Mouse (Mus musculus) forebrain, postnatal 0 days (tissue): ENCODE data around the gene Phyhd1. TPM values are rescaled to one million over a fixed set of nuclear protein-coding genes. Genes with fewer than 3 reads are reported as not detected.

Source experiments
- ATAC-seq: fragments of 200-750 bp; cut with Nextera tagmentation; 2 replicates; pipeline ENCODE4 v1.8.0; 2017; ENCODE audit warnings: mild to moderate bottlenecking, moderate library complexity
- DNase-seq: peaks from one replicate; pipeline ENCODE4 v3.0.0-alpha.2; 2015
- H3K27ac ChIP-seq: fragments of 300-500 bp; sonication (generic); 2 replicates; pipeline ENCODE4 v1.5.1; 2014; ENCODE audit warnings: low read depth, mild to moderate bottlenecking, antibody characterized with exemption, low read length, moderate library complexity, mixed read lengths
- H3K27me3 ChIP-seq: fragments of 300-500 bp; sonication (generic); 2 replicates; pipeline ENCODE4 v1.6.1; 2014; ENCODE audit warnings: mild to moderate bottlenecking, low read length, mixed read lengths; ENCODE audit not compliant: insufficient read depth
- H3K36me3 ChIP-seq: fragments of 300-500 bp; sonication (generic); 2 replicates; pipeline ENCODE4 v1.6.1; 2014; ENCODE audit warnings: mild to moderate bottlenecking, moderate library complexity; ENCODE audit not compliant: insufficient read depth
- H3K4me1 ChIP-seq: fragments of 300-500 bp; sonication (generic); 2 replicates; pipeline ENCODE4 v1.6.1; 2014; ENCODE audit warnings: antibody characterized with exemption; ENCODE audit not compliant: insufficient read depth
- H3K4me2 ChIP-seq: fragments of 300-500 bp; sonication (generic); 2 replicates; pipeline ENCODE4 v1.6.1; 2014; ENCODE audit warnings: low read depth, mild to moderate bottlenecking, moderate library complexity
- H3K4me3 ChIP-seq: fragments of 300-500 bp; sonication (generic); 2 replicates; pipeline ENCODE4 v1.5.1; 2014; ENCODE audit warnings: low read depth, low read length, mixed read lengths
- H3K9ac ChIP-seq: fragments of 300-500 bp; sonication (generic); 2 replicates; pipeline ENCODE4 v1.6.1; 2014; ENCODE audit warnings: mild to moderate bottlenecking
- H3K9me3 ChIP-seq: fragments of 300-500 bp; sonication (generic); 2 replicates; pipeline ENCODE4 v1.6.1; 2016; ENCODE audit warnings: low read length
- CTCF ChIP-seq: sonication (generic); IDR thresholded peaks from 2 replicates; pipeline ENCODE4 v1.5.1; 2016; ENCODE audit warnings: antibody characterized with exemption, control low read depth, low read depth
- WGBS: fragments of 180-500 bp; shearing (Covaris S2); extraction: QIAGEN DNeasy Blood & Tissue Kit; methylation state at CpG from one replicate; pipeline ENCODE4 v1.1.7; 2014; 5-methylcytosine and 5-hydroxymethylcytosine counted together
- polyA plus RNA-seq: library from polyadenylated mRNA; unstranded; fragments of >200 nt; fragmentation: Nextera tagmentation; extraction: Ambion mirVana; gene quantifications from 2 replicates; pipeline ENCODE4 v1.2.1, GENCODE M21; 2015
- total RNA-seq: library from RNA; depleted of rRNA; stranded (reverse); fragments of >200 nt; gene quantifications from 2 replicates; pipeline ENCODE4 v1.2.3, GENCODE M21; 2014

Phyhd1 gene
- total and polyA plus RNA-seq, 2 experiments from 2014 or later, result 5.0 to 15.7 TPM

DNA sequence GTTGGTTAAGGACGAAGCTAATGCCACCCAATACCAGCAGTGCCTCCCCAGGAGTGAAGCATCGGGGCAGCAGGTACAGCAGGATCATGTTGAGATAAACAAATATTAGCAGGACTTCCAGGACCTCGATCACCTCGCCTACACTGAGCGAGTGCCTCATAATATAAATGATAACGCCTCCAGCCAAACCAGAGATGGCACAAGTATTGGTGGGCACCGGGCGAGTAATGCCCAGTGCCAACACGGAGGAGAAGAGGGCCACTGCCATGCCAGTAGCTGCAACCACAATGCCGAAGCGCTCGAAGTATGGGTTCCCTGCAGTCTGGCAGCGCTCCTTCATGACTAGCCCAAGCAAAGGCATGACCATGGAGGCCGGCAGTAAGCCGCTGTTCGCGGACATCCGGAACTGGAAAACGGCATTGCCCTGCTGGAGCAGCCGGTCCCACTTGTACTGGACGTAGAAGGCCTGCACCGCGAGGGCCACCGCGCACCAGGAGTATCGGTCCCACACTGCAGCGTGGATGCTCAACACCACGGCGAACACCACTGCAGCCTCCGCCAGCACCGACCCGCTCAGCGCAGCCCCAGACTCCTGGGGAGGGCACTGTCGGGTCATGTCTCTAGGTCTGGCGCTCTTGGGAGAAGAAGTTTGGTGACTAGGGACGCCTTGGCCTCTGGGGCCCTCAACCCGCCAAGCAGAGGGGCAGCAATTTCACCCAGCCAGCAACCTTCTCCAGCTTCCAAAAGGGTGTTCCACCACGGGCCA is 19.6 kb downstream of the Phyhd1 start:
- Histone ChIP-seq H3K27me3 (no peaks in the 10 kb centered on the region), H3K36me3 (peaks cover 6% of the 10 kb centered on the region; the same call in 1 of the 2 replicates), H3K4me3 (peak overlapping the region; percentile 86), H3K9ac (peak overlapping the region; percentile 81), H3K27ac (no peak overlapping the region; the same call in 1 of the 2 replicates), H3K4me2 (peak overlapping the region; percentile 90), H3K9me3 (no peaks in the 10 kb centered on the region), H3K4me1 (peaks cover 12% of the 10 kb centered on the region)
- DNase-seq (no peak), ATAC-seq (peak; percentile 63)
- WGBS, result 16% methylated on average over 38 of the region's 38 CpGs
- TF ChIP-seq CTCF, result no peak

GRCm38 (mm10) chr2:30286192-30287026 is 20.4 kb downstream of the Phyhd1 start, which contains the start of the genes Dolk and Nup188:
Gene Dolk (minus strand): TSS chr2:30286334.
Gene Nup188 (plus strand): TSS chr2:30286397.
- TF ChIP-seq CTCF, result no peak
- Histone ChIP-seq H3K36me3 (peaks cover 6% of the 10 kb centered on the region; the same call in 1 of the 2 replicates), H3K9ac (peak within 1 kb of the TSS; percentile 81), H3K27ac (peak within 1 kb of the TSS; percentile 66), H3K27me3 (no peaks in the 10 kb centered on the region), H3K9me3 (no peaks in the 10 kb centered on the region), H3K4me1 (peaks cover 12% of the 10 kb centered on the region), H3K4me2 (peak within 1 kb of the TSS; percentile 90), H3K4me3 (peak within 1 kb of the TSS; percentile 86)
- DNase-seq (peak; percentile 97), ATAC-seq (peak; percentile 98)
- WGBS, result 2% methylated on average over 61 of the region's 68 CpGs

GRCm38 (mm10) chr2:30287027-30287373 is 21.0 kb downstream of the Phyhd1 start:
- Histone ChIP-seq H3K9me3 (no peaks in the 10 kb centered on the region), H3K36me3 (peaks cover 6% of the 10 kb centered on the region; the same call in 1 of the 2 replicates), H3K27ac (peak overlapping the region; percentile 66; the same call in 1 of the 2 replicates), H3K4me2 (peak overlapping the region; percentile 57), H3K9ac (peak overlapping the region; percentile 81), H3K27me3 (no peaks in the 10 kb centered on the region), H3K4me1 (peaks cover 12% of the 10 kb centered on the region), H3K4me3 (peak overlapping the region; percentile 86)
- 1% methylated on average over 10 of the region's 10 CpGs for WGBS
- ATAC-seq, result no peak
- peak; percentile 58 for DNase-seq
- TF ChIP-seq CTCF, result peak; percentile 21; the same call in 1 of the 2 replicates

- H3K4me3 ChIP-seq, result no peak overlapping the region
- no peak overlapping the region for H3K27ac ChIP-seq
- H3K36me3 ChIP-seq, result peaks cover 55% of the 10 kb centered on the region
- no peak overlapping the region for H3K9ac ChIP-seq
- no peaks in the 10 kb centered on the region for H3K4me1 ChIP-seq
- no peak for TF ChIP-seq CTCF
- H3K9me3 ChIP-seq, result no peaks in the 10 kb centered on the region
- no peak overlapping the region for H3K4me2 ChIP-seq
- WGBS, result 73% methylated on average over 3 of the region's 3 CpGs
- DNase-seq (no peak), ATAC-seq (no peak)
- H3K27me3 ChIP-seq, result no peaks in the 10 kb centered on the region
Measured at GRCm38 (mm10) chr2:30299525-30299924, 33.5 kb downstream of the Phyhd1 start.

- WGBS, result 93% methylated on average over 5 of the region's 5 CpGs
Measured at GRCm38 (mm10) chr2:30299966-30300365, 34.0 kb downstream of the Phyhd1 start.

DNA sequence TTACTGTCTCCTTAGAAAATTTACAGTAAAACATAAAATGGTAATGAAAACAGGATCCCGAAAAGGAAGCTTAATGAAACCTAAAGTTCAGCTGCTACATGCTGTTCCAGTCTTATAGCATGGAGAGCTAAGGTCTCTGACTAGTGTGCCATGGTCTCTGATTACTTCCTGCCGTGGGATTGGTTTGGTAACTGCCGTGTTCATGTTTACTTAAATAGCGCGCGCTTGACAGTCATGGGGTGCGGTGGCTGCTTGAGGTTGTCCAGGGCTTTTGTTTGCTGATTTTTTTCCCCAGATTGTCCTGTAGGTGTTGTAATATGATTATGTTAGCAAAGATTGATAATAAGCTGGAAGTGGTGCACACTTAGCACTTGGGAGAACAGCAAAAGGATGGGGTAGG is 40.1 kb downstream of the Phyhd1 start:
- DNase-seq (no peak), ATAC-seq (no peak)
- peaks cover 92% of the 10 kb centered on the region for H3K36me3 ChIP-seq
- H3K27me3 ChIP-seq, result no peaks in the 10 kb centered on the region
- H3K4me1 ChIP-seq, result no peaks in the 10 kb centered on the region
- TF ChIP-seq CTCF, result no peak
- no peak overlapping the region for H3K9ac ChIP-seq
- no peak overlapping the region for H3K4me3 ChIP-seq
- no peaks in the 10 kb centered on the region for H3K9me3 ChIP-seq
- no peak overlapping the region for H3K4me2 ChIP-seq
- 98% methylated on average over 7 of the region's 7 CpGs for WGBS
- H3K27ac ChIP-seq, result no peak overlapping the region

More at GRCm38 (mm10) chr2:30299966-30300365, 34.0 kb downstream of the Phyhd1 start:
- Histone ChIP-seq H3K4me3 (no peak overlapping the region), H3K27me3 (no peaks in the 10 kb centered on the region), H3K27ac (no peak overlapping the region), H3K4me1 (no peaks in the 10 kb centered on the region), H3K4me2 (no peak overlapping the region), H3K9ac (no peak overlapping the region), H3K36me3 (peaks cover 59% of the 10 kb centered on the region), H3K9me3 (no peaks in the 10 kb centered on the region)
- no peak for DNase-seq
- ATAC-seq, result no peak
- no peak for TF ChIP-seq CTCF
